Mouse (Mus musculus) CH12.LX (cell line): ENCODE measurements around the gene Ablim2. TPM values are rescaled to one million over a fixed set of nuclear protein-coding genes. Genes with fewer than 3 reads are reported as not detected.

Experiments
- DNase-seq: peaks from one replicate; pipeline ENCODE4 v3.0.0-alpha.2; 2013; ENCODE audit errors: extremely low read depth
- H3K27ac ChIP-seq: 2 replicates; pipeline ENCODE4 v1.5.1; 2012; ENCODE audit warnings: low read depth, mild to moderate bottlenecking, control low read depth, moderate library complexity; ENCODE audit not compliant: insufficient read depth
- H3K27me3 ChIP-seq: replicated peaks from 2 replicates; pipeline ENCODE3; 2012; ENCODE audit warnings: inconsistent platforms
- H3K36me3 ChIP-seq, 2 experiments: replicated peaks in 1 of 2; 2 replicates each; pipeline versions ENCODE3 to v1.6.1; 2012; ENCODE audit warnings: inconsistent platforms in 1 of 2, low read length in 1 of 2, mild to moderate bottlenecking in 1 of 2, mixed read lengths in 1 of 2, moderate library complexity in 1 of 2; ENCODE audit not compliant: control insufficient read depth in 1 of 2, insufficient read depth in 1 of 2
- H3K4me1 ChIP-seq, 2 experiments: 2 replicates each; pipeline ENCODE4 v1.6.1; 2012; ENCODE audit warnings: inconsistent platforms in 1 of 2, moderate library complexity in 1 of 2; ENCODE audit not compliant: insufficient read depth in 2 of 2, control insufficient read depth in 1 of 2
- H3K4me2 ChIP-seq: 2 replicates; pipeline ENCODE4 v1.6.1; 2012; ENCODE audit warnings: low read depth, mild to moderate bottlenecking, control low read depth; ENCODE audit not compliant: poor library complexity, insufficient read depth, severe bottlenecking
- H3K4me3 ChIP-seq, 3 experiments: fragments of 150-350 bp in 1 of 3; sonication (generic) in 1 of 3; replicated peaks in 1 of 3; 2 replicates each; pipeline versions ENCODE3 to v1.5.1; 2011 to 2012; ENCODE audit warnings: low read depth in 2 of 3, low read length in 2 of 3, mild to moderate bottlenecking in 2 of 3, moderate library complexity in 2 of 3, control low read depth in 1 of 3, improper control_type of control experiment in 1 of 3, inconsistent platforms in 1 of 3, mixed read lengths in 1 of 3; ENCODE audit not compliant: poor library complexity in 1 of 3
- H3K79me2 ChIP-seq: replicated peaks from 2 replicates; pipeline ENCODE4 v1.6.1; 2012; ENCODE audit warnings: mild to moderate bottlenecking, moderate library complexity; ENCODE audit not compliant: control insufficient read depth, poor library complexity, insufficient read depth, severe bottlenecking; ENCODE audit errors: extremely low read depth
- H3K9ac ChIP-seq: 2 replicates; pipeline ENCODE4 v1.6.1; 2012; ENCODE audit warnings: low read depth, mild to moderate bottlenecking, control low read depth, moderate library complexity; ENCODE audit not compliant: insufficient read depth
- H3K9me3 ChIP-seq: replicated peaks from 2 replicates; pipeline ENCODE3; 2012; ENCODE audit warnings: low read length, inconsistent platforms, mixed read lengths
- CHD2 ChIP-seq: IDR thresholded peaks from 2 replicates; pipeline ENCODE4 v1.6.1; 2011; ENCODE audit warnings: low read length, improper control_type of control experiment
- CTCF ChIP-seq, 2 experiments: IDR thresholded peaks in 1 of 2; conservative IDR thresholded peaks in 1 of 2; 2 replicates each; pipeline ENCODE4 v1.5.1; 2011 to 2012; ENCODE audit warnings: low read depth in 2 of 2, low read length in 2 of 2, improper control_type of control experiment in 1 of 2, inconsistent platforms in 1 of 2, mild to moderate bottlenecking in 1 of 2, moderate library complexity in 1 of 2
- E2F4 ChIP-seq: IDR thresholded peaks from 2 replicates; pipeline ENCODE4 v1.6.1; 2011; ENCODE audit warnings: low read depth, low read length, improper control_type of control experiment; ENCODE audit not compliant: insufficient replicate concordance
- EP300 ChIP-seq: IDR thresholded peaks from 2 replicates; pipeline ENCODE4 v1.6.1; 2011; ENCODE audit warnings: low read length, improper control_type of control experiment
- GABPA ChIP-seq: IDR thresholded peaks from 2 replicates; pipeline ENCODE4 v1.6.1; 2012; ENCODE audit warnings: low read depth, low read length, improper control_type of control experiment, inconsistent platforms; ENCODE audit not compliant: insufficient replicate concordance
- JUN ChIP-seq: IDR thresholded peaks from 2 replicates; pipeline ENCODE4 v1.6.1; 2011; ENCODE audit warnings: low read depth, mild to moderate bottlenecking, low read length, improper control_type of control experiment, moderate library complexity; ENCODE audit not compliant: insufficient read depth
- JUND ChIP-seq: conservative IDR thresholded peaks from 2 replicates; pipeline ENCODE4 v1.6.1; 2011; ENCODE audit warnings: low read depth, low read length, improper control_type of control experiment
- KAT2A ChIP-seq: IDR thresholded peaks from 2 replicates; pipeline ENCODE4 v1.6.1; 2012; ENCODE audit warnings: low read length, improper control_type of control experiment, inconsistent platforms; ENCODE audit not compliant: insufficient replicate concordance
- MAX ChIP-seq: IDR thresholded peaks from 2 replicates; pipeline ENCODE4 v1.6.1; 2011; ENCODE audit warnings: low read length, improper control_type of control experiment
- MAZ ChIP-seq: IDR thresholded peaks from 2 replicates; pipeline ENCODE4 v1.6.1; 2012; ENCODE audit warnings: low read depth, mild to moderate bottlenecking, inconsistent platforms, low read length, improper control_type of control experiment, moderate library complexity
- MXI1 ChIP-seq: IDR thresholded peaks from 2 replicates; pipeline ENCODE4 v1.6.1; 2011; ENCODE audit warnings: mild to moderate bottlenecking, low read depth, low read length, improper control_type of control experiment
- NELFE ChIP-seq: IDR thresholded peaks from 2 replicates; pipeline ENCODE4 v1.6.1; 2011; ENCODE audit warnings: low read depth, low read length, improper control_type of control experiment
- PAX5 ChIP-seq: IDR thresholded peaks from 2 replicates; pipeline ENCODE4 v1.6.1; 2012; ENCODE audit warnings: low read length, inconsistent platforms, mixed read lengths
- RAD21 ChIP-seq: IDR thresholded peaks from 2 replicates; pipeline ENCODE4 v1.6.1; 2011; ENCODE audit warnings: low read depth, mild to moderate bottlenecking, low read length, improper control_type of control experiment, moderate library complexity
- RCOR1 ChIP-seq: conservative IDR thresholded peaks from 2 replicates; pipeline ENCODE4 v1.6.1; 2012; ENCODE audit warnings: low read depth, mild to moderate bottlenecking, inconsistent platforms, low read length, improper control_type of control experiment
- SMC3 ChIP-seq: IDR thresholded peaks from 2 replicates; pipeline ENCODE4 v1.6.1; 2011; ENCODE audit warnings: low read depth, low read length, improper control_type of control experiment
- UBTF ChIP-seq: IDR thresholded peaks from 2 replicates; pipeline ENCODE4 v1.6.1; 2012; ENCODE audit warnings: low read depth, mild to moderate bottlenecking, inconsistent platforms, low read length, improper control_type of control experiment, moderate library complexity
- USF1 ChIP-seq: IDR thresholded peaks from 2 replicates; pipeline ENCODE4 v1.6.1; 2014; ENCODE audit warnings: low read depth, mild to moderate bottlenecking, inconsistent platforms, low read length, improper control_type of control experiment
- ZC3H11A ChIP-seq: IDR thresholded peaks from 2 replicates; pipeline ENCODE4 v1.6.1; 2012; ENCODE audit warnings: low read depth, mild to moderate bottlenecking, inconsistent platforms, low read length, improper control_type of control experiment
- ZKSCAN1 ChIP-seq: IDR thresholded peaks from 2 replicates; pipeline ENCODE4 v1.6.1; 2012; ENCODE audit warnings: low read depth, inconsistent platforms, low read length, improper control_type of control experiment, borderline replicate concordance
- ZMIZ1 ChIP-seq: IDR thresholded peaks from 2 replicates; pipeline ENCODE4 v1.6.1; 2012; ENCODE audit warnings: low read depth, mild to moderate bottlenecking, inconsistent platforms, low read length, improper control_type of control experiment
- ZNF384 ChIP-seq: IDR thresholded peaks from 2 replicates; pipeline ENCODE4 v1.6.1; 2012; ENCODE audit warnings: low read depth, low read length, improper control_type of control experiment, inconsistent platforms
- dilution Hi-C: fragments of 300-500 bp; cut with MboI; formaldehyde crosslinking; loops from 2 replicates; pipeline ENCODE4 v1.14.3; 2020; ENCODE audit warnings: low sequenced_read_pairs; ENCODE audit not compliant: extremely low pct_unique_long_range_greater_than_20kb, extremely low pct_ligation_motif_present
- in situ Hi-C: fragments of 300-500 bp; cut with MboI; formaldehyde crosslinking; loops from 3 replicates; pipeline ENCODE4 v1.14.3; 2019; ENCODE audit warnings: low sequenced_read_pairs, low pct_ligation_motif_present, low pct_unique_long_range_greater_than_20kb, mixed read lengths
- polyA plus RNA-seq: library from polyadenylated mRNA; unstranded; fragments of >175 nt; gene quantifications from 2 replicates; pipeline ENCODE4 v1.2.1, GENCODE M21; 2012; ENCODE audit warnings: low read depth; ENCODE audit not compliant: insufficient read length
- total RNA-seq, 2 experiments: library from RNA; depleted of rRNA; stranded (reverse); fragments of 300-350 nt in 1 of 2; fragments of >200 nt in 1 of 2; gene quantifications; 2 replicates each; pipeline ENCODE4 v1.2.3; 2012 to 2014

Ablim2 gene
- total and polyA plus RNA-seq, 3 experiments: 4.4 to 12.2 (median 11.0) TPM

- no peak for DNase-seq
- H3K36me3 ChIP-seq: no peaks in the 10 kb centered on the region
- H3K4me3 ChIP-seq: no peak within 1 kb of the TSS
- peaks cover 11 to 29% of the 10 kb centered on the region in 2 experiments for H3K4me1 ChIP-seq
- no peak within 1 kb of the TSS for H3K4me2 ChIP-seq
- in situ Hi-C loops (loop anchor here (10.0 kb wide), 1 partner anchor 125 kb away; no protein-coding TSS in a partner anchor), dilution Hi-C loops (no loop called here)
- no peaks in the 10 kb centered on the region for H3K79me2 ChIP-seq
- no peak within 1 kb of the TSS for H3K9ac ChIP-seq
- no peak within 1 kb of the TSS for H3K27ac ChIP-seq
- H3K9me3 ChIP-seq: no peaks in the 10 kb centered on the region
- peaks cover 8% of the 10 kb centered on the region for H3K27me3 ChIP-seq
- TF ChIP-seq SMC3 (no peak), PAX5 (no peak), ZKSCAN1 (no peak), RAD21 (no peak), ZC3H11A (no peak), MXI1 (no peak), RCOR1 (no peak), CHD2 (no peak), USF1 (no peak), EP300 (no peak), JUND (no peak), MAZ (no peak), NELFE (no peak), ZMIZ1 (no peak), UBTF (no peak), MAX (no peak), GABPA (no peak), JUN (no peak), E2F4 (no peak)
These were observed 18.0 kb upstream of the Ablim2 start, which contains the start of gene Sh3tc1 for GRCm38 (mm10) chr5:35739536-35740278. Sh3tc1 (minus strand) TSS chr5:35739987.

GRCm38 (mm10) chr5:35740716-35741115, 17.0 kb upstream of the Ablim2 start:
- Histone ChIP-seq H3K9me3 (no peaks in the 10 kb centered on the region), H3K79me2 (no peaks in the 10 kb centered on the region), H3K27ac (no peak overlapping the region), H3K27me3 (peaks cover 7% of the 10 kb centered on the region), H3K4me2 (no peak overlapping the region), H3K9ac (no peak overlapping the region), H3K4me1 (peaks cover 11 to 29% of the 10 kb centered on the region in 2 experiments), H3K4me3 (no peak overlapping the region), H3K36me3 (no peaks in the 10 kb centered on the region)
- DNase-seq: no peak
- in situ Hi-C loops (no loop called here), dilution Hi-C loops (no loop called here)
- TF ChIP-seq CHD2: no peak
- TF ChIP-seq CTCF (conservative IDR thresholded peaks at IDR 0.05 in 1 of 2, IDR thresholded peaks at IDR 0.05 in 1 of 2; ENCODE audit: low read depth in 2 of 2, low read length in 2 of 2): no peak
- TF ChIP-seq NELFE: no peak
- no peak for TF ChIP-seq ZNF384
- TF ChIP-seq KAT2A: no peak
